ENCODE assay signal across 16 mouse cellular contexts in genomic region chr5:106465129-106465790, GRCm38 (mm10). TPM values are rescaled to one million over a fixed set of nuclear protein-coding genes. Genes with fewer than 3 reads are reported as not detected.
DNase-seq lines count a peak whose midpoint lies in the region; ATAC-seq lines count a peak whose summit lies in the region.
"Had no signal": no experiment of that assay in that cellular context is flagged by ENCODE, and none has a peak within 500 bp of the region (broad histone marks: within the 10 kb centered on the region; RNA-seq: fewer than 3 reads in every experiment).

No protein-coding gene starts in this region.

- H3K36me3 ChIP-seq in hindbrain, embryonic 10.5 days, result no peaks in the 10 kb centered on the region
- H3K36me3 ChIP-seq in hindbrain, embryonic 16.5 days (ENCODE audit: control insufficient read depth, insufficient read depth, low read length), result no peaks in the 10 kb centered on the region
- no peaks in the 10 kb centered on the region for H3K36me3 ChIP-seq in forebrain, embryonic 12.5 days (replicated peaks)
- H3K36me3 ChIP-seq in midbrain, embryonic 14.5 days (ENCODE audit: control insufficient read depth, insufficient read depth, low read length), result no peaks in the 10 kb centered on the region
- H3K36me3 ChIP-seq: embryonic facial prominence, embryonic 12.5 days; lung, embryonic 15.5 days had no signal

- no peak for ATAC-seq in hindbrain, embryonic 16.5 days
- no peak for ATAC-seq in forebrain, embryonic 12.5 days (ENCODE audit: low FRiP score)
- ATAC-seq in midbrain, embryonic 14.5 days (ENCODE audit: low FRiP score, low TSS enrichment), result no peak
- ATAC-seq: Patski had no signal

- peaks cover 46% of the 10 kb centered on the region for H3K4me1 ChIP-seq in hindbrain, embryonic 10.5 days (replicated peaks)
- no peaks in the 10 kb centered on the region for H3K4me1 ChIP-seq in hindbrain, embryonic 16.5 days (ENCODE audit: control insufficient read depth, insufficient read depth, low read depth, low read length)
- peaks cover 76% of the 10 kb centered on the region for H3K4me1 ChIP-seq in forebrain, embryonic 12.5 days
- peaks cover 16% of the 10 kb centered on the region for H3K4me1 ChIP-seq in midbrain, embryonic 14.5 days (ENCODE audit: control insufficient read depth, insufficient read depth, low read length)
- H3K4me1 ChIP-seq: embryonic facial prominence, embryonic 12.5 days had no signal

- H3K9me3 ChIP-seq in hindbrain, embryonic 10.5 days, result no peaks in the 10 kb centered on the region
- no peaks in the 10 kb centered on the region for H3K9me3 ChIP-seq in hindbrain, embryonic 16.5 days (ENCODE audit: control insufficient read depth, low read length)
- no peaks in the 10 kb centered on the region for H3K9me3 ChIP-seq in forebrain, embryonic 12.5 days
- H3K9me3 ChIP-seq in midbrain, embryonic 14.5 days (ENCODE audit: control insufficient read depth, low read length), result no peaks in the 10 kb centered on the region
- H3K9me3 ChIP-seq: embryonic facial prominence, embryonic 12.5 days; lung, embryonic 15.5 days had no signal

- H3K27me3 ChIP-seq in hindbrain, embryonic 10.5 days (ENCODE audit: insufficient read depth, poor library complexity, severe bottlenecking), result peaks cover 100% of the 10 kb centered on the region
- H3K27me3 ChIP-seq in hindbrain, embryonic 16.5 days (replicated peaks; ENCODE audit: control insufficient read depth, insufficient read depth, low read length), result peaks cover 41% of the 10 kb centered on the region
- peaks cover 99% of the 10 kb centered on the region for H3K27me3 ChIP-seq in forebrain, embryonic 12.5 days
- H3K27me3 ChIP-seq in midbrain, embryonic 14.5 days (ENCODE audit: control insufficient read depth, insufficient read depth, low read length), result peaks cover 46% of the 10 kb centered on the region

- peak overlapping the region; percentile 2; the same call in 1 of the 2 replicates for H3K4me3 ChIP-seq in hindbrain, embryonic 10.5 days
- no peak overlapping the region for H3K4me3 ChIP-seq in hindbrain, embryonic 16.5 days (ENCODE audit: low read length)
- peak overlapping the region; percentile 23 for H3K4me3 ChIP-seq in forebrain, embryonic 12.5 days (replicated peaks)
- peak overlapping the region; percentile 18 for H3K4me3 ChIP-seq in midbrain, embryonic 14.5 days (replicated peaks; ENCODE audit: low read depth, low read length)
- H3K4me3 ChIP-seq: embryonic facial prominence, embryonic 12.5 days; left cerebral cortex, adult 2 months; lung, embryonic 15.5 days had no signal

- H3K27ac ChIP-seq in hindbrain, embryonic 10.5 days, result no peak overlapping the region
- H3K27ac ChIP-seq in hindbrain, embryonic 16.5 days (ENCODE audit: low read depth, low read length), result no peak overlapping the region
- peak overlapping the region; percentile 46; the same call in 1 of the 2 replicates for H3K27ac ChIP-seq in forebrain, embryonic 12.5 days
- H3K27ac ChIP-seq in midbrain, embryonic 14.5 days (replicated peaks; ENCODE audit: low read depth, low read length), result peak overlapping the region; percentile 66
- H3K27ac ChIP-seq: embryonic facial prominence, embryonic 12.5 days; left cerebral cortex, adult 2 months; lung, embryonic 15.5 days had no signal

- under 1% methylated on average over 31 of the region's 31 CpGs for WGBS in hindbrain, embryonic 10.5 days
- WGBS in hindbrain, embryonic 16.5 days, result 1% methylated on average over 31 of the region's 31 CpGs
- 2% methylated on average over 31 of the region's 31 CpGs for WGBS in forebrain, embryonic 12.5 days
- whole genome bisulfite sequencing in midbrain, embryonic 14.5 days, result under 1% methylated on average over 31 of the region's 31 CpGs

- H3K4me2 ChIP-seq in hindbrain, embryonic 16.5 days (ENCODE audit: low read length), result no peak overlapping the region
- peak overlapping the region; percentile 47 for H3K4me2 ChIP-seq in forebrain, embryonic 12.5 days
- peak overlapping the region; percentile 46 for H3K4me2 ChIP-seq in midbrain, embryonic 14.5 days (ENCODE audit: low read length)
- H3K4me2 ChIP-seq: embryonic facial prominence, embryonic 12.5 days; lung, embryonic 15.5 days had no signal

- DNase-seq in hindbrain, embryonic 10.5 days (ENCODE audit: low spot score), result peak; percentile 37
- DNase-seq in cerebellum, adult 9-10 months, result peak; percentile 55
- peak; percentile 66 for DNase-seq in midbrain, embryonic 14.5 days
- DNase-seq in thymus, postnatal 4 days, result no peak
- DNase-seq in kidney, postnatal 25 days, result no peak
- no peak for DNase-seq in adrenal gland, postnatal 14 days
- DNase-seq: adrenal gland, postnatal 25 days; kidney, postnatal 14 days had no signal

- H3K9ac ChIP-seq in hindbrain, embryonic 16.5 days (ENCODE audit: low read depth, low read length), result no peak overlapping the region
- H3K9ac ChIP-seq in forebrain, embryonic 12.5 days, result peak overlapping the region; percentile 36
- peak overlapping the region; percentile 10; the same call in 1 of the 2 replicates for H3K9ac ChIP-seq in midbrain, embryonic 14.5 days (replicated peaks; ENCODE audit: low read length)
- H3K9ac ChIP-seq: embryonic facial prominence, embryonic 12.5 days; lung, embryonic 15.5 days had no signal

RNA-seq across cellular contexts. Expression of gene Barhl2, which starts 7.3 kb away (rescaled TPM):
- 1.1 and 1.4 TPM in 2 replicates for polyA plus RNA-seq in hindbrain, embryonic 10.5 days (2016; fragmentation: Nextera tagmentation; extraction: Ambion mirVana)
- 1.0 and 1.2 TPM in 2 replicates for polyA plus RNA-seq in hindbrain, embryonic 16.5 days (2015; fragmentation: Nextera tagmentation; extraction: Ambion mirVana)
- 6.2 and 7.6 TPM in 2 replicates for polyA plus RNA-seq in forebrain, embryonic 12.5 days (2016; fragmentation: Nextera tagmentation; extraction: Ambion mirVana)
- polyA plus RNA-seq in midbrain, embryonic 14.5 days (2014; fragmentation: Nextera tagmentation; extraction: Ambion mirVana), result 12.2 and 14.4 TPM in 2 replicates
- not detected in 2 replicates for total RNA-seq in adrenal gland, postnatal 14 days (2021)
- total RNA-seq: adrenal gland, postnatal 25 days had no signal
- polyA plus RNA-seq: embryonic facial prominence, embryonic 12.5 days; heart, embryonic 16.5 days; lung, embryonic 15.5 days; Patski; stomach, embryonic 14.5 days had no signal

Comparison
In these comparisons a context has a peak if more than half of its experiments do, and no peak if none do; other contexts are left out.
1. DNase-seq: peak in hindbrain, embryonic 10.5 days (single experiment), cerebellum, adult 9-10 months (single experiment) and midbrain, embryonic 14.5 days (single experiment); none in thymus, postnatal 4 days (single experiment), kidney, postnatal 25 days (0 of 2) and adrenal gland, postnatal 14 days (single experiment).
2. H3K27ac ChIP-seq: peak in forebrain, embryonic 12.5 days (single experiment) and midbrain, embryonic 14.5 days (single experiment); none in hindbrain, embryonic 10.5 days (single experiment) and hindbrain, embryonic 16.5 days (single experiment).